9 mouse cellular contexts compared by ENCODE assay signal in the genomic region with DNA sequence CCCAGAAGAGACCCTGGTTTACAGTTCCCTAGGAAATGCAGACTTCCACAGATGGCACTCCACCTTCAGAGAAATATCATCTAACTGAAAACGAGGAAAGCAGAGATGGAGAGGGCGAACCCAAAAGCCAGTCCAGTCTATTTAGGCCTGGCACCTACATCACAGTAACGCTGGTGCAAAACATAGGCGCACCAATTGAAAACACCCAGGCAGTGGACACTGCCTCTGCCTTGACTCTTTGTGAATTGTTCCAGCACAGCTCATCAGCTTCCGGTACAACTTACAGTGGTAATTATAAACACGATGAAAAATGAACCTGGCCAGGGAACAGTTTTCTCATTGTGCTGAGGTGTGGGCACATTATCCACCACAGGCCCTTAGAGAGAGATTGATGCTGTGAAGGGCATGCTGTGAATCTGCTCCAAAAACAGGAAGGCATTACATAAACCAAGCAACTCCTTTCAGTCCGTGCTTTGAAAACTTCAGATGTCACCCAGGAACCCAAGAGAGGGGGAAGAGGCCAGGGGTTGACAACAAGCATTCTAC. TPM values are rescaled to one million over a fixed set of nuclear protein-coding genes. Genes with fewer than 3 reads are reported as not detected.
A peak's percentile ranks its signal among the peaks of the same experiment; 100 is the strongest.
DNase-seq lines count a peak whose midpoint lies in the region; ATAC-seq lines count a peak whose summit lies in the region.
"Had no signal": no experiment of that assay in that cellular context is flagged by ENCODE, and none has a peak within 500 bp of the region (broad histone marks: within the 10 kb centered on the region; RNA-seq: fewer than 3 reads in every experiment).

No protein-coding gene starts in this region.

- peak overlapping the region; percentile 67 for H3K4me2 ChIP-seq in embryonic facial prominence, embryonic 12.5 days (replicated peaks)

- no peaks in the 10 kb centered on the region for H3K9me3 ChIP-seq in embryonic facial prominence, embryonic 12.5 days

- H3K4me3 ChIP-seq in embryonic facial prominence, embryonic 12.5 days, result peak overlapping the region; percentile 85

- 9% methylated on average over 7 of the region's 7 CpGs for WGBS in embryonic facial prominence, embryonic 12.5 days

- ATAC-seq in embryonic facial prominence, embryonic 12.5 days (ENCODE audit: insufficient number of reproducible peaks, insufficient read depth, low FRiP score, low TSS enrichment), result no peak
- ATAC-seq in inflammation-experienced regulatory T-cells, adult 6 months, result peak; percentile 10
- no peak for ATAC-seq in activated CD4-positive, CD25-positive, alpha-beta regulatory T cell, adult 4 months

- peak overlapping the region; percentile 98 for H3K27ac ChIP-seq in embryonic facial prominence, embryonic 12.5 days

- peak; percentile 56 for DNase-seq in cerebellum, adult 9-10 months
- no peak for DNase-seq in cerebellum, adult 11 months
- peak; percentile 47 for DNase-seq in 3T3-L1 (ENCODE audit: low read depth, low spot score)
- peak; percentile 42 for DNase-seq in mesoderm, embryonic 11.5 days (ENCODE audit: low read depth, low spot score)
- DNase-seq in urinary bladder, postnatal 14 days (ENCODE audit: low spot score), result no peak

- no peaks in the 10 kb centered on the region for H3K36me3 ChIP-seq in embryonic facial prominence, embryonic 12.5 days

- H3K27me3 ChIP-seq in embryonic facial prominence, embryonic 12.5 days, result no peaks in the 10 kb centered on the region
- H3K27me3 ChIP-seq: CH12.LX had no signal

- peaks cover 30% of the 10 kb centered on the region for H3K4me1 ChIP-seq in embryonic facial prominence, embryonic 12.5 days

- H3K9ac ChIP-seq in embryonic facial prominence, embryonic 12.5 days, result peak overlapping the region; percentile 94

RNA-seq across cellular contexts. Expression of a gene that starts 1.5 kb away (rescaled TPM):
- 57.5 and 64.8 TPM in 2 replicates for polyA plus RNA-seq in embryonic facial prominence, embryonic 12.5 days (2016; fragmentation: Nextera tagmentation; extraction: Ambion mirVana)
- 1 to 10 TPM; 2.9 to 8.1 (median 7.1) TPM for polyA plus RNA-seq in inflammation-experienced regulatory T-cells, adult 6 months (2017; shearing (Covaris generic))
- 1 to 10 TPM; 4.7 to 5.4 TPM for polyA plus RNA-seq in activated CD4-positive, CD25-positive, alpha-beta regulatory T cell, adult 4 months (2017; shearing (Covaris generic))

Comparison
In these comparisons a context has a peak if more than half of its experiments do, and no peak if none do; other contexts are left out.
1. DNase-seq: peak in cerebellum, adult 9-10 months (single experiment), 3T3-L1 (single experiment) and mesoderm, embryonic 11.5 days (single experiment); none in cerebellum, adult 11 months (single experiment) and urinary bladder, postnatal 14 days (single experiment).